20 mouse cellular contexts compared by ENCODE assay signal in the genomic region with DNA sequence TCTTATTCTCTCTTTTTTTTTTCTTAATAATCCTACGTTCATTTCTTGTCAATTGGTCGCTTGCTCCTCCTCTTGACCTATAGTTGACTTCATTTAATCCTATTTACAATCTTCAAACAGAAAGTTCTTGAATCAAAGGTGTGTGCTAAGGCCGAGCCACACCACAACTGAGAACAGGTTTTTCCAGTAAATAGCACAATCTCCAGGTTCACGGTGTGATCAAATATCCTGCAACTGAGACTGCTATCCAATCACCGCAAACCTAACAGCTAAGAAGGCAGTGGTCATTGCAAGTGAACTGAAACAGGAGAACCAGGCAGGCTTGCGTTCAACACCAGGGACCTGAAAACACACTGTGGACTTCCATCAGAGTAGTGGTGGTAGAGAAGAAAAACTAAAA.
DNase-seq lines count a peak whose midpoint lies in the region; ATAC-seq lines count a peak whose summit lies in the region.
"Had no signal": no experiment of that assay in that cellular context is flagged by ENCODE, and none has a peak within 500 bp of the region (broad histone marks: within the 10 kb centered on the region; RNA-seq: fewer than 3 reads in every experiment).

No protein-coding gene starts in this region.

- H3K27ac ChIP-seq in intestine, embryonic 14.5 days (ENCODE audit: low read depth) = peak overlapping the region; percentile 54; the same call in 1 of the 2 replicates
- peak overlapping the region; percentile 52 for H3K27ac ChIP-seq in stomach, embryonic 14.5 days (ENCODE audit: low read length)
- H3K27ac ChIP-seq: forebrain, embryonic 13.5 days; heart, embryonic 13.5 days; hindbrain, embryonic 12.5 days had no signal

- peak; percentile 67 for ATAC-seq in intestine, embryonic 14.5 days (replicated peaks; ENCODE audit: low FRiP score, low TSS enrichment, low read depth)
- ATAC-seq in stomach, embryonic 14.5 days (ENCODE audit: insufficient number of reproducible peaks, insufficient read depth, low FRiP score, low read depth) = peak; percentile 81
- ATAC-seq: forebrain, embryonic 13.5 days; forebrain, postnatal 0 days; hindbrain, embryonic 16.5 days; inflammation-experienced regulatory T-cells, adult 6 months had no signal

- H3K27me3 ChIP-seq in intestine, embryonic 14.5 days (replicated peaks; ENCODE audit: control insufficient read depth, insufficient read depth, low read length) = no peaks in the 10 kb centered on the region
- no peaks in the 10 kb centered on the region for H3K27me3 ChIP-seq in stomach, embryonic 14.5 days (ENCODE audit: control insufficient read depth, insufficient read depth, low read length)
- H3K27me3 ChIP-seq: forebrain, embryonic 13.5 days; heart, embryonic 13.5 days; hindbrain, embryonic 12.5 days had no signal

- WGBS in intestine, embryonic 14.5 days = 68% methylated on average over 6 of the region's 6 CpGs
- 67% methylated on average over 6 of the region's 6 CpGs for WGBS in stomach, embryonic 14.5 days

- H3K4me1 ChIP-seq in intestine, embryonic 14.5 days (replicated peaks; ENCODE audit: control insufficient read depth, insufficient read depth, low read length) = no peaks in the 10 kb centered on the region; the same call in 1 of the 2 replicates
- H3K4me1 ChIP-seq in stomach, embryonic 14.5 days (ENCODE audit: control insufficient read depth, insufficient read depth, low read length) = 0 out of 2 replicates have a peak, but pooled peaks cover 3% of the 10 kb centered on the region
- H3K4me1 ChIP-seq: forebrain, embryonic 13.5 days; heart, embryonic 13.5 days had no signal

- no peaks in the 10 kb centered on the region for H3K9me3 ChIP-seq in intestine, embryonic 14.5 days (ENCODE audit: control insufficient read depth, low read length)
- H3K9me3 ChIP-seq in stomach, embryonic 14.5 days (ENCODE audit: control insufficient read depth, low read depth, low read length) = no peaks in the 10 kb centered on the region
- H3K9me3 ChIP-seq: forebrain, embryonic 13.5 days; heart, embryonic 13.5 days; hindbrain, embryonic 12.5 days had no signal

- no peak overlapping the region for H3K4me2 ChIP-seq in intestine, embryonic 14.5 days (ENCODE audit: low read length)
- H3K4me2 ChIP-seq in stomach, embryonic 14.5 days (replicated peaks; ENCODE audit: low read depth, low read length) = no peak overlapping the region
- H3K4me2 ChIP-seq: forebrain, embryonic 13.5 days; heart, embryonic 13.5 days; hindbrain, embryonic 12.5 days had no signal

- no peak overlapping the region for H3K4me3 ChIP-seq in intestine, embryonic 14.5 days (ENCODE audit: low read depth, low read length)
- H3K4me3 ChIP-seq in stomach, embryonic 14.5 days (ENCODE audit: low read depth, low read length) = no peak overlapping the region
- H3K4me3 ChIP-seq: forebrain, embryonic 13.5 days; heart, embryonic 13.5 days; hindbrain, embryonic 12.5 days had no signal

- H3K36me3 ChIP-seq in intestine, embryonic 14.5 days (ENCODE audit: control insufficient read depth, insufficient read depth, low read length) = no peaks in the 10 kb centered on the region
- no peaks in the 10 kb centered on the region for H3K36me3 ChIP-seq in stomach, embryonic 14.5 days (ENCODE audit: control insufficient read depth, insufficient read depth, low read length)
- H3K36me3 ChIP-seq: heart, embryonic 13.5 days; hindbrain, embryonic 12.5 days had no signal

- peak; percentile 28 for DNase-seq in urinary bladder, postnatal 14 days (ENCODE audit: low spot score)
- DNase-seq in urinary bladder, adult 2 months (ENCODE audit: low spot score) = no peak
- DNase-seq in intestine, embryonic 14.5 days (ENCODE audit: low spot score) = no peak
- DNase-seq in adrenal gland, postnatal 10 days = no peak
- no peak for DNase-seq in spleen, adult 18-20 months
- DNase-seq in layer of hippocampus, postnatal 10 days (ENCODE audit: low spot score in 2 of 2) = no peak
- DNase-seq: adrenal gland, postnatal 14 days; cerebellum, adult 18-20 months; cerebellum, adult 9-11 months; cerebellum, postnatal 36 days; forebrain, postnatal 0 days; gastrocnemius, postnatal 36 days; heart, adult 11 months; heart, postnatal 4 days had no signal

- H3K9ac ChIP-seq in intestine, embryonic 14.5 days (ENCODE audit: low read length) = no peak overlapping the region
- no peak overlapping the region for H3K9ac ChIP-seq in stomach, embryonic 14.5 days (replicated peaks; ENCODE audit: low read depth, low read length)
- H3K9ac ChIP-seq: forebrain, embryonic 13.5 days; forebrain, postnatal 0 days; heart, embryonic 13.5 days; hindbrain, embryonic 12.5 days had no signal
